Mouse (Mus musculus): ENCODE measurements around the gene Kcnk7. TPM values are rescaled to one million over a fixed set of nuclear protein-coding genes. Genes with fewer than 3 reads are reported as not detected.

Gene Kcnk7
- polyA plus RNA-seq, 1 experiment from 2014 or later, result 0.69 TPM

GRCm38 (mm10) chr19:5692086-5692912, 11.9 kb upstream of the Kcnk7 start:
- no peak for ATAC-seq (ENCODE audit: borderline replicate concordance, extremely low read depth, low FRiP score, low TSS enrichment)
- 55% methylated on average over 10 of the region's 10 CpGs for WGBS
- H3K4me3 ChIP-seq, result peak overlapping the region; percentile 87
- no peaks in the 10 kb centered on the region for H3K9me3 ChIP-seq
- peak overlapping the region; percentile 92 for H3K4me2 ChIP-seq
- H3K27ac ChIP-seq, result peak overlapping the region; percentile 77
- H3K27me3 ChIP-seq, result no peaks in the 10 kb centered on the region
- peaks cover 41% of the 10 kb centered on the region for H3K36me3 ChIP-seq
- H3K9ac ChIP-seq, result peak overlapping the region; percentile 95
- H3K4me1 ChIP-seq, result peaks cover 52% of the 10 kb centered on the region

GRCm38 (mm10) chr19:5692913-5693396, 11.2 kb upstream of the Kcnk7 start:
- Histone ChIP-seq H3K4me3 (peak overlapping the region; percentile 87), H3K36me3 (peaks cover 48% of the 10 kb centered on the region), H3K9me3 (no peaks in the 10 kb centered on the region), H3K9ac (peak overlapping the region; percentile 95; the same call in 1 of the 2 replicates), H3K27me3 (no peaks in the 10 kb centered on the region), H3K4me1 (peaks cover 45% of the 10 kb centered on the region), H3K4me2 (peak overlapping the region; percentile 92), H3K27ac (peak overlapping the region; percentile 77)
- WGBS, result 50% methylated on average over 10 of the region's 10 CpGs
- ATAC-seq (ENCODE audit: borderline replicate concordance, extremely low read depth, low FRiP score, low TSS enrichment), result no peak

- Histone ChIP-seq H3K36me3 (peaks cover 56% of the 10 kb centered on the region), H3K4me2 (peak overlapping the region; percentile 92), H3K4me3 (no peak overlapping the region), H3K4me1 (peaks cover 44% of the 10 kb centered on the region), H3K9me3 (no peaks in the 10 kb centered on the region), H3K27me3 (no peaks in the 10 kb centered on the region), H3K27ac (no peak overlapping the region), H3K9ac (no peak overlapping the region)
- WGBS, result 74% methylated on average over 6 of the region's 6 CpGs
- ATAC-seq (ENCODE audit: borderline replicate concordance, extremely low read depth, low FRiP score, low TSS enrichment), result no peak
These were observed 10.4 kb upstream of the Kcnk7 start for GRCm38 (mm10) chr19:5693801-5694200.

GRCm38 (mm10) chr19:5695849-5696462, 8.2 kb upstream of the Kcnk7 start:
- WGBS, result 32% methylated on average over 41 of the region's 41 CpGs

GRCm38 (mm10) chr19:5704801-5705571, 819 bp downstream of the Kcnk7 start:
- Histone ChIP-seq H3K36me3 (peaks cover 55% of the 10 kb centered on the region), H3K27ac (peak overlapping the region; percentile 65), H3K9me3 (no peaks in the 10 kb centered on the region), H3K4me3 (no peak overlapping the region), H3K27me3 (no peaks in the 10 kb centered on the region), H3K9ac (no peak overlapping the region), H3K4me2 (no peak overlapping the region), H3K4me1 (peaks cover 16% of the 10 kb centered on the region)
- ATAC-seq (ENCODE audit: borderline replicate concordance, extremely low read depth, low FRiP score, low TSS enrichment), result peak; percentile 66
- 35% methylated on average over 10 of the region's 10 CpGs for WGBS

More at GRCm38 (mm10) chr19:5695849-5696462, 8.2 kb upstream of the Kcnk7 start:
- Histone ChIP-seq H3K4me1 (peaks cover 35% of the 10 kb centered on the region), H3K4me2 (no peak overlapping the region), H3K36me3 (peaks cover 77% of the 10 kb centered on the region), H3K4me3 (no peak overlapping the region), H3K9me3 (no peaks in the 10 kb centered on the region), H3K27ac (no peak overlapping the region), H3K9ac (no peak overlapping the region), H3K27me3 (no peaks in the 10 kb centered on the region)
- ATAC-seq (ENCODE audit: borderline replicate concordance, extremely low read depth, low FRiP score, low TSS enrichment), result no peak

GRCm38 (mm10) chr19:5710068-5710467, 5.9 kb downstream of the Kcnk7 start:
- Histone ChIP-seq H3K27me3 (no peaks in the 10 kb centered on the region), H3K4me3 (no peak overlapping the region), H3K9me3 (no peaks in the 10 kb centered on the region), H3K9ac (no peak overlapping the region), H3K36me3 (peaks cover 36% of the 10 kb centered on the region), H3K4me2 (no peak overlapping the region), H3K4me1 (peaks cover 24% of the 10 kb centered on the region), H3K27ac (no peak overlapping the region)
- ATAC-seq (ENCODE audit: borderline replicate concordance, extremely low read depth, low FRiP score, low TSS enrichment), result no peak
- WGBS, result 96% methylated on average over 6 of the region's 6 CpGs

GRCm38 (mm10) chr19:5710581-5710980, 6.4 kb downstream of the Kcnk7 start:
- 88% methylated on average over 8 of the region's 8 CpGs for WGBS
- H3K36me3 ChIP-seq, result peaks cover 36% of the 10 kb centered on the region

GRCm38 (mm10) chr19:5711218-5711617, 7.1 kb downstream of the Kcnk7 start:
- Histone ChIP-seq H3K4me1 (peaks cover 26% of the 10 kb centered on the region), H3K36me3 (peaks cover 36% of the 10 kb centered on the region), H3K27ac (no peak overlapping the region), H3K9me3 (no peaks in the 10 kb centered on the region), H3K27me3 (no peaks in the 10 kb centered on the region), H3K4me2 (no peak overlapping the region), H3K9ac (no peak overlapping the region), H3K4me3 (no peak overlapping the region)
- WGBS, result 28% methylated on average over 3 of the region's 3 CpGs
- no peak for ATAC-seq (ENCODE audit: borderline replicate concordance, extremely low read depth, low FRiP score, low TSS enrichment)

More at GRCm38 (mm10) chr19:5710581-5710980, 6.4 kb downstream of the Kcnk7 start:
- Histone ChIP-seq H3K4me1 (peaks cover 23% of the 10 kb centered on the region), H3K27me3 (no peaks in the 10 kb centered on the region), H3K27ac (no peak overlapping the region), H3K4me2 (no peak overlapping the region), H3K4me3 (no peak overlapping the region), H3K9me3 (no peaks in the 10 kb centered on the region), H3K9ac (no peak overlapping the region)
- ATAC-seq (ENCODE audit: borderline replicate concordance, extremely low read depth, low FRiP score, low TSS enrichment), result no peak

- no peak overlapping the region for H3K4me2 ChIP-seq
- no peak overlapping the region for H3K27ac ChIP-seq
- ATAC-seq (ENCODE audit: borderline replicate concordance, extremely low read depth, low FRiP score, low TSS enrichment), result no peak
- H3K4me3 ChIP-seq, result no peak overlapping the region
- H3K36me3 ChIP-seq, result peaks cover 36% of the 10 kb centered on the region
- 92% methylated on average over 14 of the region's 14 CpGs for WGBS
- no peaks in the 10 kb centered on the region for H3K9me3 ChIP-seq
- H3K9ac ChIP-seq, result no peak overlapping the region
- peaks cover 29% of the 10 kb centered on the region for H3K4me1 ChIP-seq
- no peaks in the 10 kb centered on the region for H3K27me3 ChIP-seq
These were observed 7.8 kb downstream of the Kcnk7 start for GRCm38 (mm10) chr19:5711907-5712460.

GRCm38 (mm10) chr19:5713255-5713654, 9.1 kb downstream of the Kcnk7 start:
- no peak for ATAC-seq (ENCODE audit: borderline replicate concordance, extremely low read depth, low FRiP score, low TSS enrichment)
- H3K36me3 ChIP-seq, result peaks cover 30% of the 10 kb centered on the region

GRCm38 (mm10) chr19:5713730-5714129, 9.6 kb downstream of the Kcnk7 start:
- H3K36me3 ChIP-seq, result peaks cover 28% of the 10 kb centered on the region
- peak overlapping the region; percentile 25 for H3K4me2 ChIP-seq
- ATAC-seq (ENCODE audit: borderline replicate concordance, extremely low read depth, low FRiP score, low TSS enrichment), result peak; percentile 64
- no peaks in the 10 kb centered on the region for H3K27me3 ChIP-seq
- H3K27ac ChIP-seq, result peak overlapping the region; percentile 75
- H3K4me1 ChIP-seq, result peaks cover 31% of the 10 kb centered on the region
- WGBS, result 7% methylated on average over 2 of the region's 2 CpGs
- 0 out of 2 replicates have a peak overlapping the region, but pooled peaks have one; percentile 2 for H3K4me3 ChIP-seq
- H3K9ac ChIP-seq, result no peak overlapping the region; the same call in 1 of the 2 replicates
- H3K9me3 ChIP-seq, result no peaks in the 10 kb centered on the region

More at GRCm38 (mm10) chr19:5713255-5713654, 9.1 kb downstream of the Kcnk7 start:
- H3K4me1 ChIP-seq, result peaks cover 31% of the 10 kb centered on the region
- WGBS, result 59% methylated on average over 5 of the region's 5 CpGs
- H3K4me3 ChIP-seq, result no peak overlapping the region
- no peaks in the 10 kb centered on the region for H3K27me3 ChIP-seq
- H3K27ac ChIP-seq, result peak overlapping the region; percentile 75
- H3K9ac ChIP-seq, result no peak overlapping the region
- peak overlapping the region; percentile 25 for H3K4me2 ChIP-seq
- H3K9me3 ChIP-seq, result no peaks in the 10 kb centered on the region
